Comparison of ENCODE assay signal across 7 mouse cellular contexts in the genomic region with DNA sequence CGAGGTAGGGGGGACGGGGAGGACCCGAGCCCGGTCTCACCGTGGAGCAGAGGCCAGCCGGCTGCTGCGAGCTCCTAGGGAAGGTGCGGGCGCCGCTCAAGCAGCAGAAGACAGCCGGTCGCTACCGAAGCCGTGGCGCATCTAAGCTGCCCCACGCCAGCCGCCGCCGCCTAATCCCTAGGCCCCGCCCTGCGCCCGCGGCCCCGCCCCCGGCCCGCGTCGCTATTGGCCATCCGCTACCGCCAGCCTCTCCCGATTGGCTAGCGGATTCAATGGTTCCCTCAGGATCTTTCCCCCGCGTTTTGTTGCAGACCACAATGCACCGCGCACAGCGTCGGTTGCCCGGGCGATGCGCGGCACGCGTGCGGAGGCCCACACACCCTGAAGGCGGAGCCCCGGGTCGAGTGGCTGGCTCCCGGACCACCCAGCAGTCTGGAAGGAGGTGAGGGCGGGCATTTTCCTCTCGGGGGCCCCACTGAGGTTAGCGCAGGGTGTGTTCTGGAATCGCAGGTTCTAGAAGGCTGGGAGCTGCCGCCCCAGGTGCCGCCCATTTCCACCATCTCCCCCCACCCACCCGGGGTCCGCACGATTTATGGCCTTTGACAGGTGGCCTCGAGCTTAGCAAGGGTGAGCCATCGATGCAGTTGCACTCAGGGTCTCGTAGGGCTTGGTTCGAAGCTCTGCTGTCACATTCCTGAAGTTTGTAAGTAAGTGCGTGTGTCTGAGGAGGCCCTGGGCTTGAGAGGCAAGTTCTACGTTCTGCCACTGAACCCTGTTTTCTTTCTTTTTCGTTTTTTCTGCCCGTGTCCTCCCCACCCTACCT. TPM values are rescaled to one million over a fixed set of nuclear protein-coding genes. Genes with fewer than 3 reads are reported as not detected.
DNase-seq lines count a peak whose midpoint lies in the region; ATAC-seq lines count a peak whose summit lies in the region.

Dynll1 (minus strand) TSS at position 208 of the 823 bp plus-strand sequence.

- peaks cover 21% of the 10 kb centered on the region for H3K4me1 ChIP-seq in intestine, embryonic 16.5 days (ENCODE audit: control insufficient read depth, insufficient read depth, low read length)
- peaks cover 16% of the 10 kb centered on the region for H3K4me1 ChIP-seq in midbrain, embryonic 11.5 days (ENCODE audit: control insufficient read depth, insufficient read depth, low read length)

- ATAC-seq in intestine, embryonic 16.5 days, result peak; percentile 98
- peak; percentile 98 for ATAC-seq in midbrain, embryonic 11.5 days (ENCODE audit: low FRiP score)

- H3K36me3 ChIP-seq in intestine, embryonic 16.5 days (ENCODE audit: control insufficient read depth, insufficient read depth, low read length), result peaks cover 8% of the 10 kb centered on the region; the same call in 1 of the 2 replicates
- H3K36me3 ChIP-seq in midbrain, embryonic 11.5 days (ENCODE audit: control insufficient read depth, insufficient read depth, low read length), result peaks cover 10% of the 10 kb centered on the region

- no peaks in the 10 kb centered on the region for H3K27me3 ChIP-seq in intestine, embryonic 16.5 days (replicated peaks; ENCODE audit: control insufficient read depth, insufficient read depth, low read length)
- H3K27me3 ChIP-seq in midbrain, embryonic 11.5 days (ENCODE audit: control insufficient read depth, insufficient read depth, low read length), result no peaks in the 10 kb centered on the region; the same call in 1 of the 2 replicates

- H3K9me3 ChIP-seq in intestine, embryonic 16.5 days (ENCODE audit: control insufficient read depth, low read length), result no peaks in the 10 kb centered on the region
- no peaks in the 10 kb centered on the region for H3K9me3 ChIP-seq in midbrain, embryonic 11.5 days (ENCODE audit: control insufficient read depth, low read length)

- peak within 1 kb of the TSS; percentile 87 for H3K9ac ChIP-seq in intestine, embryonic 16.5 days (ENCODE audit: low read depth, low read length)
- H3K9ac ChIP-seq in midbrain, embryonic 11.5 days (ENCODE audit: low read length), result peak within 1 kb of the TSS; percentile 87

- intact Hi-C loops in left cerebral cortex, postnatal 36 days (cut with DNase I), result loop anchor here (2.0 to 5.0 kb wide), 4 partner anchors 18 to 41 kb away; partner anchors contain the start of genes Gatc, Srsf9 and Triap1

- peak; percentile 99 for DNase-seq in adrenal gland, adult 2 months
- peak; percentile 99 for DNase-seq in embryo, embryonic 11.5 days (ENCODE audit: low read depth, low spot score)
- peak; percentile 99 for DNase-seq in gastrocnemius, postnatal 4 days (ENCODE audit: low spot score in 2 of 2)
- peak; percentile 100 for DNase-seq in left cerebral cortex, postnatal 36 days (ENCODE audit: low spot score in 2 of 2)
- peak; percentile 100 for DNase-seq in midbrain, embryonic 11.5 days (ENCODE audit: low spot score, missing footprints)
- peak; percentile 96 for DNase-seq in skeletal muscle tissue, adult 2 months (ENCODE audit: low read depth, low spot score)

- WGBS in intestine, embryonic 16.5 days, result under 1% methylated on average over 64 of the region's 66 CpGs
- under 1% methylated on average over 64 of the region's 66 CpGs for WGBS in midbrain, embryonic 11.5 days

- peak within 1 kb of the TSS; percentile 92 for H3K27ac ChIP-seq in intestine, embryonic 16.5 days (ENCODE audit: low read length)
- H3K27ac ChIP-seq in midbrain, embryonic 11.5 days (ENCODE audit: low read depth, low read length), result peak within 1 kb of the TSS; percentile 81

- H3K4me3 ChIP-seq in intestine, embryonic 16.5 days (ENCODE audit: low read length), result peak within 1 kb of the TSS; percentile 84
- peak within 1 kb of the TSS; percentile 87 for H3K4me3 ChIP-seq in midbrain, embryonic 11.5 days (ENCODE audit: low read depth, low read length)

- peak within 1 kb of the TSS; percentile 79 for H3K4me2 ChIP-seq in intestine, embryonic 16.5 days (ENCODE audit: low read depth, low read length)
- peak within 1 kb of the TSS; percentile 72 for H3K4me2 ChIP-seq in midbrain, embryonic 11.5 days

RNA-seq across cellular contexts. Expression of gene Dynll1, which starts in this region (rescaled TPM):
- total RNA-seq in adrenal gland, adult 2 months (2021), result 100 to 1,000 TPM; 220 to 347 TPM
- polyA plus RNA-seq in adrenal gland, adult 2 months (2012; rRNA removed), result 38.0 and 45.1 TPM in 2 replicates
- 100 to 1,000 TPM; 314 to 330 TPM for total RNA-seq in gastrocnemius, postnatal 4 days (2021)
- 1,024 and 1,116 TPM in 2 replicates for polyA plus RNA-seq in intestine, embryonic 16.5 days (2015; fragmentation: Nextera tagmentation; extraction: Ambion mirVana)
- total RNA-seq in left cerebral cortex, postnatal 36 days (2021), result 100 to 1,000 TPM; 638 to 644 TPM
- 1,577 and 1,606 TPM in 2 replicates for polyA plus RNA-seq in midbrain, embryonic 11.5 days (2014; fragmentation: Nextera tagmentation; extraction: Ambion mirVana)

Comparison
In these comparisons a context has a peak if more than half of its experiments do, and no peak if none do; other contexts are left out.
1. Peak in every context shown above with its lines: DNase-seq, ATAC-seq, H3K4me3 ChIP-seq and H3K27ac ChIP-seq.
2. RNA of gene Dynll1 (polyA plus RNA-seq): 1,577 to 1,606 TPM in midbrain, embryonic 11.5 days and 1,024 to 1,116 TPM in intestine, embryonic 16.5 days; 38.0 to 45.1 TPM in adrenal gland, adult 2 months; every median in the first group is over 10 times any median in the second.